Mouse (Mus musculus): ENCODE results near the gene Sox13.

GRCm38 (mm10) chr1:133364022-133364630, 60.1 kb downstream of the Sox13 start:
- TF ChIP-seq CTCF (IDR thresholded peaks at IDR 0.05 in 2 of 3, conservative IDR thresholded peaks at IDR 0.05 in 1 of 3; ENCODE audit: control insufficient read depth in 1 of 3, insufficient read depth in 1 of 3, low read depth in 2 of 3, low read length in 3 of 3, poor library complexity in 1 of 3, severe bottlenecking in 1 of 3) = no peak
- TF ChIP-seq USF2 (IDR thresholded peaks at IDR 0.05; ENCODE audit: borderline replicate concordance in 1 of 2, insufficient read depth in 1 of 2, low read depth in 1 of 2, low read length in 2 of 2) = no peak
- TF ChIP-seq RAD21 (IDR thresholded peaks at IDR 0.05; ENCODE audit: low read depth, low read length) = no peak
- no peak for TF ChIP-seq ETS1 (IDR thresholded peaks at IDR 0.05; ENCODE audit: low read depth, low read length)
- no peak for TF ChIP-seq MYC (IDR thresholded peaks at IDR 0.05; ENCODE audit: low read depth, low read length)
- no peak for TF ChIP-seq RCOR1 (IDR thresholded peaks at IDR 0.05; ENCODE audit: low read depth, low read length)
- no peak for TF ChIP-seq EP300 (IDR thresholded peaks at IDR 0.05; ENCODE audit: low read depth in 1 of 2, low read length in 2 of 2)
- no peak for TF ChIP-seq POLR2A (IDR thresholded peaks at IDR 0.05; ENCODE audit: control insufficient read depth in 1 of 2, insufficient read depth in 1 of 2, low read depth in 1 of 2, low read length in 2 of 2, poor library complexity in 1 of 2)
- no peak for TF ChIP-seq USF1 (IDR thresholded peaks at IDR 0.05; ENCODE audit: low read depth, low read length)
- no peak for TF ChIP-seq NRF1 (IDR thresholded peaks at IDR 0.05; ENCODE audit: insufficient read depth, low read depth, low read length, poor library complexity, severe bottlenecking)
